Mouse (Mus musculus) lung, adult 10 weeks (tissue): Measurements from ENCODE around the gene Fam149a. TPM values are rescaled to one million over a fixed set of nuclear protein-coding genes. Genes with fewer than 3 reads are reported as not detected.

Experiments used
- polyA plus RNA-seq: library from polyadenylated mRNA; stranded (reverse); fragments of 350-450 nt; fragmentation: Illumina TruSeq; extraction: RNeasy Lipid Tissue Mini Kit (QIAGEN cat#74804); gene quantifications from one replicate; pipeline ENCODE4 v1.2.3, GENCODE M21; 2014; ENCODE audit warnings: low read depth, low replicate concordance; ENCODE audit not compliant: insufficient read depth

The Fam149a gene
- 8.5 TPM for polyA plus RNA-seq

GRCm38 (mm10) chr8:45381963-45382347, at the start of gene Fam149a:
Gene Fam149a, minus strand, starts transcription at chr8:45382291.

GRCm38 (mm10) chr8:45410882-45411281, 28.8 kb upstream of the Fam149a start, which contains the start of gene Tlr3:
Gene Tlr3, minus strand, starts transcription at chr8:45411080.

GRCm38 (mm10) chr8:45332685-45333409, 49.2 kb downstream of the Fam149a start, which contains the start of gene Cyp4v3:
Gene Cyp4v3, minus strand, starts transcription at chr8:45333216.

GRCm38 (mm10) chr8:45308366-45308765, 73.7 kb downstream of the Fam149a start, which contains the start of gene Gm45753:
Gene Gm45753, minus strand, starts transcription at chr8:45308466.

GRCm38 (mm10) chr8:45294687-45295086, 87.4 kb downstream of the Fam149a start, which contains the start of gene Klkb1:
Gene Klkb1, minus strand, starts transcription at chr8:45294859.

Other genes starting within 250 kb of the Fam149a start
- gene F11, start 120.3 kb downstream of the Fam149a start, polyA plus RNA-seq, result not detected
- gene Klkb1, start 87.4 kb downstream of the Fam149a start, polyA plus RNA-seq, result 0.17 TPM
- gene Gm45753, start 73.8 kb downstream of the Fam149a start, polyA plus RNA-seq, result not detected
- gene Cyp4v3, start 49.1 kb downstream of the Fam149a start, polyA plus RNA-seq, result 19.6 TPM
- 6.3 TPM for gene Tlr3, start 28.8 kb upstream of the Fam149a start, polyA plus RNA-seq
- gene Sorbs2, start 125.5 kb upstream of the Fam149a start, polyA plus RNA-seq, result 2.3 TPM